Mouse (Mus musculus): ENCODE measurements around the gene Hoxd13.

DNA sequence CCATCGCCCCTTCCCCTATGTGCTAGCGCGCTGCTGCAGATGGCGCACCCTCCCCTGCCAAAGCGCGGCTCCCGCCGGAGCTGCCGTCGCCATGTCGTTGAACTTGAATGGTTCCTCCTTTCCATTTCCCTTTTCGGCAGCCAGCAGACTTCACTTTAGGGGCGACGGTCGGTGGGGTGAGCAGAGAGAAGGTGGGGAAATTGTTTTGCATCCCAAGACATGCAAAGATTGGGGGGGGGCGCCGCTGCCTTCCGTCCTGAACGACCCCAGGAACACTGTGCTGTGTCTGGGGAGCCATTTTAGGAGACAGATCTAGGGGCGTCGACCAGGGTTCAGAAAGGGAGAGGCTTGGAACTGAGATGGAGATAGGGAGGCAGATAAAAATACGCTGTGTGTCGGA, 11.9 kb downstream of the Hoxd13 start:
- TF ChIP-seq CTCF (IDR thresholded peaks at IDR 0.05) (no peak), EP300 (IDR thresholded peaks at IDR 0.05; ENCODE audit: insufficient read depth, low read depth, low read length) (no peak), POLR2A (IDR thresholded peaks at IDR 0.05; ENCODE audit: insufficient read depth, low read depth, low read length) (no peak)

Data from heart, adult 2 months (tissue).